Mouse (Mus musculus): ENCODE data around the gene Mecr.

Gene Mecr

DNA sequence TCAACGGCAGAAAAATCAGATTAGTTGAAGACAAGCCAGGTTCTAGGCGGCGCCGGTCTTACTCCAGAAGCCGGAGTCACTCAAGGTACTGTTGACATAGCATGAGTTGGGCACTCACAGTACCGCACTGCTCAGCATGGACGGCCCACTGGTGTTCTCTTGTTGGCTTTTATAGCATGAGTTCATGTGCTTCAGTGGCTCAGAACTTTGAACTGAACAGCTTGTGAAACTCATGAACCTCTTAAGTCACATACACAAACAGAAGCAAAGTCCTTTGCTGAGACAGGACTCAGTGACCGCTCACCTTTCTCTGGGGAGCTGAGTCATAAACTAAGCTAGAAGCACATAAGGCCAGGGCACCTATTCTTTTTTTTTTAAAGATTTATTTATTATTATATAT, 54.5 kb downstream of the Mecr start:
- DNase-seq = no peak

DNA sequence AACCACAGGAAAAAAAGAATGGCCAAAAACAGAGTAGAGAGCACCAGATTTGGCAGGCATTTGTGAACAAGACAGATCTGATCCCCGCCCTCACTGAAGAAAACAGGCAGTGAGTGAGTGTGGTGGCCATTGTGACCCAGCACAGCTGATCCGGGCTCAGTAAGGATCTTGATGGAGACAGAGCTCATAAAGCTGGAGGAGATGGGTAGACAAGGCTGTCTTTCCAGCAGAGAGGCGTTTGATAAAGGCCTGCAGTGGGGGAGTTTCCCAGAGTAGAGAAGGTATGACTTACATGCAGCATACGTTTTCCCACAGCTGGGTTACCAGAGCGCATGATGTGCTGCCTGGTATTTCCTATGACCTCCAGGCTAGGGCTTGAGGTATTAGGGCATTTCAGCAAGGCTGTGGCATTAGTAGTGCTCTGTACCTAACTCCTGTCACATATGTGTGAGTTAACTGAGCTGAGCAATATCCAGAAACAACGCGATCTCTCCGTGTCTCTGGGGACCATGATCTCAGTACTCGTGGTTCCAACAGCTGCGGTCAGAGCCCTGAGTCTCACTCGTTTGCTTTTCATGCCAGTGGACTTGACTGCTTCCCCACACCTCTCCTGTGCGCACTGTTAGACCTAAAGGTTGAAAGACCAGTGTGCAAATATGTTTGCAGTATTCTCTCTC, 55.4 kb downstream of the Mecr start:
- no peak for DNase-seq

DNA sequence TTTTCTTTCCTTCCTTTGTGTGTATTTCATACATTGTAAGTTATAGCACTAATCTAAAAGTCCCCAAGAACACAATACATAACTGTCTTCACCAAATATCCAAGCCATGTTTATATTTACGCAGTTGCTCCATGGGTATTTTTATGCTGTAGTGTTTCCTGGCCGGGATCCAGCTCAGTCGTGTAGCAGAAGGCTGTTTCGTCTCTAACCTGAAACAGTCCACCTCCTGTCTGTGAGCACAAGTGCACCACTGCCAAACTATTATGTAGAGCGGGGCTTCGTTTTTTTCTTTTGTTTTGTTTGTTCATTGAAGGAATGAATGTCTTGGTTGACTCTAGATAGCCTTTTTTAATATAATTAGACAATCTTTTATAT, 55.9 kb downstream of the Mecr start:
- DNase-seq = peak; percentile 60 to 69

DNA sequence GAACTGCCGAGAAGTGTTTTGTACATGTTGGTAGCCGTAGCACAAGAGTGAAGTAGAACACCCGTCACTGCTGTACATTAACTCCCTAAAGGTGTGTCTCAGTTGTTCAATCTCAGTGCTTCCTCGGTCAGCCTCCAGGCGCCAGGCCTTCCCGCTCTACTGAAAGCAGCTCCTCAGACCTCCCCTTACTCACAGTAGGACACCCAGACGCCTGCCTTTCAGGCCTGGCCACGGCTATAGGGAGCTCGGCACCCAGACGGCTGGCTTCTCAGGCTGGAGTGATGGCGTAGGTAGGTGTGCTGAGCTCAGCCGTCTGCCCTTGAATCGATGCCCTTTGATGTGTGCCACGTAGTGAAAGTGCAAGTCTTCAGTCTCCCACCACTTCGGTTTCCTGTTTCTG, 57.8 kb downstream of the Mecr start:
- no peak for DNase-seq

DNA sequence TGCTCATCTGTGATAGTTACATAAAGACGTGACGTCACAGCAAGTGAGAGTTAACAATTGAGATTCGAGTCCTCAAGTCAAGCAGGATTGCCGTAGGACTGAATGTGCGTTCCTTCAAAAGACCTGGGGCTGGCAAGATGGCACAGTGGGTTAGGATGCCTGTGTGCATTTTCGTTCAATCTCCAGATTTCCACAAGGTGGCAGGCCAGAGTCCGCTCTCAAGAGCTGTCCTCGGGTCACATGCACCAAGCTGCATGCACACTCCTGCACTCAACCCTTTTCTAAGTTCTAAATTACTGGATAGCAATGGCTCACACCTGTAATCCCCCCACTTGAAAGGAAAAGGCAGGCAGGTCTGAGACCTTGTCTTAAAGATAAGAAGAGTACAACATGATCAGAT, 61.2 kb downstream of the Mecr start:
- DNase-seq = peak; percentile 35 to 39

DNA sequence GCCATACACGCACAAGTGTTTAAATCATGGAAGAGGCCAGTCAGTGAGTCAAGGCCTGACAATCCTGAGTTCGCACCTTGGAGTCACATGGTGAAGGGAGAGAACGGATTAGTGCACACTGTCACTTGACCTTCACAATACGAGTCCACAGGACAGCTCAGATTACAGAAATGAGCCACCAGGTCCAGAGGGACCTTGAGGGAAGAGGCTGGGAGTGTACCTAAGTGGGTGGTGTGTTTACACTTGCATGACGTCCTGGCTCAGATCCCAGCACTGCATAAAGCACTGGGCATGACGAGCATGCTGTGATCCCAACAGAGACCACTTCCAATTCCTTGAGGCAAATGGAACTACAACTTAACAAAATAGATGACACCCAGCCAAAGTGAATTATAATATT, 63.2 kb downstream of the Mecr start:
- DNase-seq = no peak

DNA sequence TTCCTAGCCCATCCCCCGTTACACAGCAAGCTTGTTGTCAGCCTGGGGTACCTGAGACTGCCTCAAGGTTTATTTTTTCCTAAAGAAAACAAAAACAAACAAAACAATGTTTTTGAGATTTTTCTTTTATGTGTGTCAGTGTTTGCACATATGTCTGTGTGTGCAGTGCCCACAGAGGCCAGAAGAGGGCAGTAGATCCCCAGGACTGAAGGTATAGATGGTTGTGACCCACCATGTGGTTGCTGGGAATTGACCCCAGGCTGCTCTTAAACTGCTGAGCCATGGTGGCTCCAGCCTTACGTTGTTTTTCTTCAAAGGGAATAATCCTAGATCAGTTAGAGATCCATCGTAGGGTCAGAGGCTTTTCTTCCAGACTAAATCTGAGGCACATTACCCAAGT, 64.6 kb downstream of the Mecr start:
- DNase-seq = no peak

DNA sequence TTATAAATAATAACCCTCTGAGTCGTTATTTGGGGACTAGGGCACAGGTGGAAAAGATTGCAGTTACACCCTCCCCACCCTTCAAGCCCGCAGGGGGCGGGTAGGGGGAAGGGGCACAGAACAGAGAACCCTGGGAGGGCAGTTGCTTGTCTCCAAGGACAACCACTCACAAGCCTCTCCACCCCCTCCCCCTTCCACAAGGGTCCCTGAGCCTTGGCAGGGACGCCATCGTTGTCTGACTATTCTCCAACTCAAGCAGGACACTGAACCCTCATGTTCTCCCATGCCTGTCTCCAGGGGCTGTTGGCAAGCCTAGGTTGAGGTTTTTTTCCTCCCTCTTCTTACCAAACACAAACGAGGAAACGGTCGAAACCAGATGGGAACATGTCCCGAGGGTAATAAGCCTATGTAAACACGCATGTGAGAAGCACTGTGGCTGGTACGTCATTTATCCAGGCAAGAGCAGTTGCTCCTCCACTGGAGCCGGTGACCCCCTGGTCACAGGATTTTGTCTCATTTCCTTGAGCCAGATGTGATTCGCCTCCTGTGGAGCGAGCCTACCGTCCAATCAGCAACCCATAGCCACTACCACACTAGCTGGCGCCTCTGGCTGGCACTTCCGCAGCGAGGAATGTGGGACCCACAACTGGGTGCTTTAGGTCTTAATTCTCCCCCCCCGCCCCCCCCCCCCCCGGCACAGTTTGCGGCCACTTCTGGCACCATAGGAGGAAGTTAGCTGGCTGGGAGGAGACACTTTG, 67.1 kb downstream of the Mecr start:
- DNase-seq = no peak

DNA sequence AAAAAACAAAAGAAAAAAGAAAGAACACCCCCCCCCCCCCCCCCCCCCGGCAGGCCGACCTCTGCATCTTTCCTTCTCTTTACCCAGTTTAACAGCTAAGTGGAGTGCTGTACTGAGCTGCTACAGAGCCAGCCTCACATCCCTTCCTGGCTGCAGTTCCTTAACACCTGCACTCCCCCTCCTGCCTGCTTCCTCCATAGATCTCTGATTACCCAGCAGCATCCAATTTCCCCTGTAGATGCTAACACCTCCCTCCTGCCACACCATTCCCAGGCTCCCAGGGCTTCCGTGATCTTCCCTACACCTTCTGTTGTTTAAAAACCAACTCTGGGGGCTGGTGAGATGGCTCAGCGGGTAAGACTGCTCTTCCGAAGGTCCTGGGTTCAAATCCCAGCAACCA, 68.3 kb downstream of the Mecr start:
- no peak for DNase-seq

DNA sequence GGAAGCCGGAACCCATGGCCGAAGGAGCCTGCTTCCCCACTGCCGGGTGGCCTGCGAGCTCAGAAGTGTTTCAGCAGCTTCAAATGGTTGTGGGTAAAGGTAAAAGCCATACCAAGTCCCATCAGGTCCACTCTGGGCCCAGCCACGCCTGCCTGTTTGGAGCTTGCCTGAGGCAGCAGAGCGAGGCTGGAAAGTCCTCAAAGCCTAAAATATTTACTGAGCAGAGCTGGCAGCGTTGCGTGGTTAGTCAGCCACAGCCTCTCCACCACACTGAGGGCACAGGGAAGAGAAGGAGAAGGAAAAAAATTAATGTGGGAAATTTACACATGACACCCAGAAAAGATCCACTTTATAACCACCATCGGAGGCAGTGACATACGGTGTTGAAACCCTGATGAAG, 70.3 kb downstream of the Mecr start:
- no peak for DNase-seq

DNA sequence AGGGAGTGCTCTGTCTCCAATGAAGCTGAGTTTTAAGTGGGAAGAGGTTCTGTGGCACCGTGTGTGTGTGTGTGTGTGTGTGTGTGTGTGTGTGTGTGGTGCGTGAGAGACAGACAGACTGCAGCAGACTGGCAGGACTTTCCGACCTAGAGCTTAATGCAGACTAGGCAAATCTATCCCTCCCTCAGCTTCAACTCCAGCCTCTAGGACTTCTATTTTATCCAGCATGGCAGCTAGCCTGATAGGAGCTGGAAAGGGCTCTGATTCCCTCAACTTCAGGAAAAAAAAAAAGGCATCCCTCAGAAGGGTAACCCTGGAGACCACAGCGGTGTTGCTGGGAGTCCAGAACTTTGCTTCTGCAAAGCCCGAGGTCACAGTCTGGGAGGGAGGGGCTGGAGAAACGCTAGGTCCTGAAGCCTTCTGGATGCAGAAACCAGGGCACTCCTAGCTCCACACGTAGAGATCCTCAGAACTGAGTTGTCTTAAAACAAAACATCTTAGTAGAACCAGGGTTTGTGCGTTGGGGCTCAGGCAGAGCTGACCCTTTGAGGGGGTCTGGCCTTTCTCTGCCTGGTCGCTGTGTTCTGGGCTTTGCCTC, 70.9 kb downstream of the Mecr start:
- DNase-seq = no peak

DNA sequence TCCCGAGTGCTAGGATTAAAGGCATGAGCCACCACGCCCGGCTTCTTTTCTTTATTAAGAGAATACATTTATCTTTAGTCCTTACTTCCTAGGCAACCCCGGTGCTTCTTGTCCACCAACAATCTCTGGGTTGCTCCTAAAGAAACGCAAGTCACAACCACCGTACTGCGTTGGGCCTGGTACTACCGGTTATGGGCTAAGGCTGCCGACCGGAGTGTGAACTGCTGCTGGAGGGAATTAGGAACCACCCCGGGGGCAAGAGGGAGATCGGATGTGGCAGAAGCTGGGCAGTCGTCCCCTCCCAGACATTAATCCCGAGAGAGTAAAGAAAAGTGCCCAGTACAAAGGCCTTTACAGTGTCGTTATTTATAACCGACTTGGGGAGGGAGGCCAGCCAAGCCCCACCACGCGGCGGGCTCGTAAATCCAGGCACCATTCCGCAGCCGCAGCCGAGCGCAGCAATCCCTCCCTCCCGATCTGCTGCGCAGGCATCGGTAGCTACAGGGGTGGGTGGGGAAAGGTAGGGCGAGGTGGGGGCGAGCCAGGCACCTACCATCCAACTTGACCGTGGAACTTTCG, 71.7 kb downstream of the Mecr start:
- no peak for DNase-seq

DNA sequence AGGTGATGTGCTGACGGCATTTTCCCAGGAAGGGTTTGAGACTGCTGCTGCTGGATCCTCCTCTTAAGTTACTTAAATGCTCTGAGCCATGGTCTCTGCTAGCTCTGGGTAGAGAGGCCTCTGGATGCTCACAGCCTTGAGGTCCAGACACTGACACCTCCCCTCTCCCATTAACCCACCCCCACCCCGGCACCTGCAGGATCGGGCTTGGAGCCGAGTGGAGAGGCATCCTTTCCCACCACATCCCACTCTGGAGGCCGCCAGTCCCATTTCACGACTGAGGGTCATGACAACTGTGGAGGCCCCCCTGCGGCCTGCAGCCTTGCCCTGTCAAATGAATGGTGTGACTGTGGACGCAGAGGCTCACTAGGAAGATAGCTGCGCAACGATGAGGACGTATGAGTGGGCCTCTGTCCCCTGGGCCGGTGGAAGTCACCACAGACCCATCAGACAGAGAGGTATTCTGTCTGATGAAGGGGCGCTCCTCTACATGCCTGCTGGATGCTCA, 72.6 kb downstream of the Mecr start:
- DNase-seq = no peak

DNA sequence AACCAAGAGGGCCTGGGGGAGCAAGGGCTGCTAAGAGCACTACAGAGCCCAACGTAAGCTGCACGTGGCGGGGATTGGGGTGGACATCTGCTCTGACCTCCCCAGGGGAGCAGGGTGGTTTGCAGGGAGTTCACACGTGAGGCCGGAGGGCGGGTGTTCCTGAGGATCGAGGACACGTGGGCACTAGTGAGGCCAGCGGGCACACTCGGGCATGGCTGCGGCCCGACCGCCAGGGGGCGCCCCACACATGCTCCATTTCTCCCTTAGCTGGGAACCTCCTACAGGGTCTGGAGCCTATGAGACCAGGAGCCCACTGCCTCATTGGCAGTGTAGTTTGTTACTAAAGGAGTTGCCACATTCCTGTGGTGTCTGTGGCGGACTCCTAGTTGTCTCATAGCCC, 73.2 kb downstream of the Mecr start:
- DNase-seq = peak; percentile 66 to 76

DNA sequence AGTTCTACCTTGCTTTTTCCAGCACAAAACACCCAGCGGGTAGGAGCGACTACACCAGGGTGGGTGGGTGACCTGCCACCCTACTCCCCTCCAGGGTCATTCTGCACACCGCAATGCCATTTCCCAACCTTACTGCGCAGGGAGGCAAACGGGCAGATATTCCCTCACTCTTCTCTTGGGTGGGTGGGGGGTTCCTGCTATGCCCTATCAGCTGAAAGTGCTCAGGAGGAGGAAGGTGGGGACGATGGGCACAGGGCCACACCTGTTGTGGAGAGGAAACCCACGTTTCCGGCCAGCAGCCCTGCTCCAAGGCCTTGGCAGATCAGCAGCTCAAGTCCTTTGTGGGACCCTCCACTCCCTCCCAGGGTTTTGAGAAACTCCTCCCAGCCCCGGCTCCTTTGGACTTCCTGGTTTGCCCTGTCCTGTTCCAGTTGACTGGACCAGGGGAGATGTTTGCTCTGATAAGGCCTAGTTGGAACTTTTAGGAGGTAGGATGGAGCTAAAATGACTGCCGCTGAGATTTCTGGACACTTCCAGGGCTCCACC, 73.8 kb downstream of the Mecr start:
- DNase-seq = no peak
